Mouse (Mus musculus): Measurements from ENCODE around the gene Klk6.

Gene Klk6

GRCm38 (mm10) chr7:43821581-43821980 is 2.7 kb upstream of the Klk6 start:
- DNase-seq (ENCODE audit: low read depth) = no peak

GRCm38 (mm10) chr7:43826056-43826455 is 1.8 kb downstream of the Klk6 start:
- DNase-seq (ENCODE audit: low read depth) = no peak

- DNase-seq (ENCODE audit: low read depth) = no peak
Measured at GRCm38 (mm10) chr7:43827706-43828105, 3.4 kb downstream of the Klk6 start.

- DNase-seq (ENCODE audit: low read depth) = no peak
Measured at GRCm38 (mm10) chr7:43829006-43829405, 4.7 kb downstream of the Klk6 start.

GRCm38 (mm10) chr7:43841701-43842100 is 17.4 kb downstream of the Klk6 start, which contains the start of gene Klk5:
TSS of gene Klk5 (plus strand) at chr7:43841971.
- no peak for DNase-seq (ENCODE audit: low read depth)

GRCm38 (mm10) chr7:43843801-43844200 is 19.5 kb downstream of the Klk6 start:
- DNase-seq (ENCODE audit: low read depth) = no peak

- DNase-seq (ENCODE audit: low read depth) = no peak
Measured at GRCm38 (mm10) chr7:43851616-43852015, 27.3 kb downstream of the Klk6 start.

- no peak for DNase-seq (ENCODE audit: low read depth)
Measured at GRCm38 (mm10) chr7:43854642-43855380, 30.5 kb downstream of the Klk6 start.

GRCm38 (mm10) chr7:43855709-43856108 is 31.4 kb downstream of the Klk6 start:
- DNase-seq (ENCODE audit: low read depth) = no peak

- DNase-seq (ENCODE audit: low read depth) = no peak
Measured at GRCm38 (mm10) chr7:43856307-43856706, 32.0 kb downstream of the Klk6 start.

GRCm38 (mm10) chr7:43857501-43857900 is 33.2 kb downstream of the Klk6 start:
- no peak for DNase-seq (ENCODE audit: low read depth)

- no peak for DNase-seq (ENCODE audit: low read depth)
Measured at GRCm38 (mm10) chr7:43860411-43860810, 36.1 kb downstream of the Klk6 start.

GRCm38 (mm10) chr7:43873237-43873636 is 48.9 kb downstream of the Klk6 start:
- peak; percentile 22 for DNase-seq (ENCODE audit: low read depth)

GRCm38 (mm10) chr7:43873674-43874073 is 49.4 kb downstream of the Klk6 start:
- no peak for DNase-seq (ENCODE audit: low read depth)

GRCm38 (mm10) chr7:43874868-43875375 is 50.6 kb downstream of the Klk6 start:
- no peak for DNase-seq (ENCODE audit: low read depth)

GRCm38 (mm10) chr7:43876444-43876843 is 52.1 kb downstream of the Klk6 start:
- no peak for DNase-seq (ENCODE audit: low read depth)

- DNase-seq (ENCODE audit: low read depth) = no peak
Measured at GRCm38 (mm10) chr7:43878281-43878680, 54.0 kb downstream of the Klk6 start.

GRCm38 (mm10) chr7:43880912-43881311 is 56.6 kb downstream of the Klk6 start, which contains the start of gene Klk4:
TSS of gene Klk4 (plus strand) at chr7:43881160.
- no peak for DNase-seq (ENCODE audit: low read depth)
